Mouse (Mus musculus): ENCODE results near the gene Pdzd3.

- TF ChIP-seq CTCF (conservative IDR thresholded peaks at IDR 0.05; ENCODE audit: insufficient read depth, insufficient read length, low read depth, low read length) (no peak), POLR2A (IDR thresholded peaks at IDR 0.05; ENCODE audit: low read depth, low read length) (no peak)
Measured at GRCm38 (mm10) chr9:44286256-44286850, 35.1 kb upstream of the Pdzd3 start.
